Mouse (Mus musculus) heart, adult 11 months (tissue): Measurements from ENCODE around the gene Adgrv1.
A peak's percentile ranks its signal among the peaks of the same experiment; 100 is the strongest.

Experiments
- DNase-seq: peaks from one replicate; pipeline ENCODE4 v3.0.0; 2022

Adgrv1 gene

DNA sequence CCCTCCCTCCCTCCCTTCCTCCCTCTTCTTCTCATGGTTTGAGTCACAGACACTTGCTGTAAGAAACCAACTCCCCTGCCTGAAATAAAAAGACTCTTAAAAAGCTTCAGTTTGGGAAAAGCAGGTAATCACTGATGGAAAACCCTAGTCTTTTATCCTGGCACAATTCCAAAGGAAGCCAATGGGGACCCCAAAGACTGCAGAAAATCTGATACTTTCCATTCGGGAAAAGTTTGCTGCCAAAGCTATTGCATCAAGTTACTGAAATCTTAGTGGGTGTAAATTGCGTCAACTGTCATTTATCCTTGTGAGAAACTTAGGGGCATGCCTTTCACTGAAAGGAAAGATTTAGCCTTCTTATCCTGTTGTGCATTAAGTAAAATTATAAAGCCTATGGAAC, 398.9 kb downstream of the Adgrv1 start:
- no peak for DNase-seq

DNA sequence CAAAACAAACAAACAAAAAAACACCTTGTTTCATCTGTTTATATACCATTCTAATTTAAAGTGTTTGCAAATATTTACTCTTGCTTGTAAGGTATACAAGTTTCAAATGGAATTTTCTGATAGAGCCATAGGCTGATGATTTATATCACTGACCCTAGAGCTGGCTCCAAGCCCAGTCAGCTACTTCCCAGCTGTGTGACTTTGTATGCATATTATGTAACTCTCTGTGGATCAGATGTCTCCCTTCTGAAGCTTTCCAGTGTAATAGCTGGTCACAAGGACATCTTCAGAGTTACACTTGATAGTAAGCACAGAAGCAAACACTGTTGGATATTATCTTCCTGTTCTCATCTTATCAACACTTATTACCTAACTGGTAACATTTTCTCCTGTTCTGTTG, 400.1 kb downstream of the Adgrv1 start:
- peak; percentile 82 for DNase-seq

DNA sequence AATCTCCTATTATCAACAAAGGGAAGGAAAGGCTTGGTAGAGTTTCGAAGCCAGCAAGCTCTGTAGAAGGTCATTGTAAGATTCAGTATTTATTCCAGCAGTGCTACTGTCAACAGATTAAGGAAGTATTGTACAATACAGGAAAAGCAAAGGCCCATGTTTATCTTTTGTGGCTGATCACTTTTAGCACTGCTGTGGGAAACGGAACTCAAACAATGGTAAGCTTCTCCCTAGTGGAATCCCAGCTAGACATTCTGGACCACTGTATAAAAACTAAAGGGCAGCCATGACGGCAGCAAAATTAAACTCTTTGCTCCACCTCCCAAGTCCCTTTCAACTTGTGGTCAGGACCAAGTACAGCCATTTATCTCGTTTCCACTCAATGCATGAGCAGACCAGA, 402.8 kb downstream of the Adgrv1 start:
- peak; percentile 80 for DNase-seq

GRCm38 (mm10) chr13:81223768-81224167, 409.2 kb downstream of the Adgrv1 start:
- DNase-seq = no peak

GRCm38 (mm10) chr13:81222377-81222776, 410.6 kb downstream of the Adgrv1 start:
- DNase-seq = no peak

DNA sequence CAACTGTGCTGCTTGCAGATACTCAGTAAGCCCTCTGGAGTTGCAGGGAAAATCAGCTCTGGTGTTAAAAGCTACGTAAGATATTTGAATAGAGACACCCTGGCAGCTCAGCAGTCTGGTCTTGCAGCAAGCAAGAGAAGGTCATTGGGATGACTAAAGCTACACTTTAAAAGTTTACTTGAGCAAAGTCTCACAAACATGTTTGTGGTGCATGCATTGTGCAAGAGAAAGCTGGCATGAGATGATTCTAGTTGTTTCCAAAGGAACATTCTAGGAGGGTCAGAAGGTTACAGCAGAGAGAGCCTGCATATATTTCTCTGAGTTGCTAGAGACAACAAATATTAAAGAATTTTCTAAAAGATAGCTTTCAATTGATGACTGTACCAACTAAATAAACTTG, 421.5 kb downstream of the Adgrv1 start:
- peak; percentile 45 for DNase-seq

DNA sequence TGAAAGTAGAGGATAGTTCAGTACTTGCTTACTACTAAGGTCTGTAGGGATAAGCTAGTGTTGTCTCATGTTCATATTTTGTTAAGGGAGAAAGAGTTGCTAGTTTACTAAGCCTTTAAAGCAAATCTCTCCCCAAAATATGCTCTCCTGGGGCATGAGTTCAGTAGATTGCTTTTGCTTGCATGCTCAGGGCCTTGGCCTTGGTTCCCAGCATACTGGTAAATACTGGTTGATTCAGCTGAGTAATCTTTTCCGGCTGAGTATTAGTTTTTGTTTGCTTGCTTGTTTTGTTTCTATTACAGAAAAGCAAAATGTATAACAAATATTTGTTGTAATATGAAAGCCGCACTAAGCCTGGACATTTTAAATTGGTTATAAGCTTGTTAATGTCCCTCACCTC, 422.4 kb downstream of the Adgrv1 start:
- no peak for DNase-seq

GRCm38 (mm10) chr13:81209815-81210214, 423.1 kb downstream of the Adgrv1 start:
- DNase-seq = no peak

DNA sequence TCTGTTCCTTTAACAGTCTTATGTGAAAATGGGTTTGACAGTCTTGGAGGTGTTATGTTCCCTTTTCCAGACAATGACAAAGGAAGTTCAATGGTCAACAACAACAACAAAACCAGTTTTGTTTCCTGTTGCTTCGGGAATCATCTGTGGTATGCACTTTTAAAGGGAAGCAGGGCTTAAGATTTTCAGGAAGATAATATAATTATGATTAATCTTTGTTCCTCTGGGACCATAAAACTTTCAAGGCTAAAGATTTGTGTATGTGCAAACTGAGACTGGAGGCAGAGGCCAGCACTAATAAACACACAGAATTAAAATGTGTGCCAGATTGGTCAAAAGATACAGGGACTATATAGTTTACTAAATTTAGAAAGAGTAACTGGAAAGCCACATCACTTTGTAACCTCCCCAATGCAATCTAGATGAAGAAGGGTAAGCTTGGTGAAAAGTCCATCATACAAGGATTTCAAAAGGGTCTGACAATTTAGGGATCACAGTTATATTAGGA, 424.8 kb downstream of the Adgrv1 start:
- DNase-seq = no peak

DNA sequence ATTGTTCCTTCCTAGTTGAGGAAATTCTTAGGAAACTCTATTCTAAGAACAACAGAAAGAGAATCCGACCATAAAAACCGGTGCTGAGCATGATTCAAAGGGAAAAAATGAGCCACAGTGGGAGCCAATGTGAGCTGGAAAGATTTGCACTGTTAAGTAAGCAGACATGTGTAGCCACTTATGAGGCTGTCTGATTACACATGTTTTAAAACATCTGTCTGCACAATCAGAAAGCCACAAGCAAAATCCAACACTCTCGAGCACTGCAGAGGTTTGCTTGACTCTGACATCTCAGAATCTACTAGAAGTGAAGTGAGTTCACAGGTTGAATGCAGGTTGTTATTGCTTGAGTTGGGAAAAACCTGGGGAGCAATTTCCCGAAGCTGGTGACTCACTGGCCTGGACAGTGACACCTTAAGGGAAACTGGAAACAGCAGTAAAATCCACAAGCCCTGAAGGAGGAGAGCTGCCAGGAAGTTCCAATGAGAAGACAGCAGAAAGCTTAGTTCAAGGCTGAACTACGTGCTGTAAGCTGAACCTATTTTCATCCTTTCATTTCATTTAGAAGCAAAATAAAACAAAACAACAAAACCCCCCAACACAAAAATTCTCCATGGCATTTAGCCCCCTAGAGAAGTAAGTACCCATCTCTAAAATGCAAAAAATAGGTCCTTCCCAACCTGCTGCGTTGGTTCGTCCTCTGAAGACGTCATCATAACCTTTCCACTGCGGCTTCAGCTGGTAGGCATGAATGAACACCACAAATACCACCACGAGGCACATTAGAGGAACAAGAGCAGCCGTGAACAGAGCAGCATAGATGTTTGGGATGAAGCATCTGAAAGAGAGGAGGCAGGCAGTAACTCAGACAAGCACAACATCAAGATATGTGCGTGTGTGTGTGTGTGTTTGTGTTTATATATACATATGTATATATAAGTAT, 450.7 kb downstream of the Adgrv1 start:
- DNase-seq = peak; percentile 88

DNA sequence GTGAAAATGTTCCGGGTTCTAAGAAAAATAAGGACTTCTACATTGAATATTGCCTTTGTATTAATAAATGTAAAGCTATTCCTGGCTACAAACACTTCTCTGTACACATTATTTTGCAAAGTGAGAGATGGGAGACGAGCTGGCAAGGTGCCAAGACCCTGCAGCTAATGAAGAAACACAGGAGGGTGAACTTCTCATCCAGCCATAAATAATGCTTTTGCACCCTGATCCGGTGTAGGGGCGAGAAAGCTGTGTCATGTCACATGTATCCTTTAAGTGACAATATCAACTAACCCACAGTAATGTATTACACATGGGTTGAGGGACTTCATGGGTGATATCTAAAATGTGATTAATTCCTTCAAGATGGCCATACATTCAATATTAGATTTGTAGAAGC, 451.5 kb downstream of the Adgrv1 start:
- no peak for DNase-seq

- no peak for DNase-seq
Observed at GRCm38 (mm10) chr13:81176820-81177219, 456.1 kb downstream of the Adgrv1 start.

- no peak for DNase-seq
Observed at GRCm38 (mm10) chr13:81176071-81176470, 456.9 kb downstream of the Adgrv1 start.

- no peak for DNase-seq
Observed at GRCm38 (mm10) chr13:81171115-81171514, 461.8 kb downstream of the Adgrv1 start.

- DNase-seq = no peak
Observed at GRCm38 (mm10) chr13:81167450-81167849, 465.5 kb downstream of the Adgrv1 start.

DNA sequence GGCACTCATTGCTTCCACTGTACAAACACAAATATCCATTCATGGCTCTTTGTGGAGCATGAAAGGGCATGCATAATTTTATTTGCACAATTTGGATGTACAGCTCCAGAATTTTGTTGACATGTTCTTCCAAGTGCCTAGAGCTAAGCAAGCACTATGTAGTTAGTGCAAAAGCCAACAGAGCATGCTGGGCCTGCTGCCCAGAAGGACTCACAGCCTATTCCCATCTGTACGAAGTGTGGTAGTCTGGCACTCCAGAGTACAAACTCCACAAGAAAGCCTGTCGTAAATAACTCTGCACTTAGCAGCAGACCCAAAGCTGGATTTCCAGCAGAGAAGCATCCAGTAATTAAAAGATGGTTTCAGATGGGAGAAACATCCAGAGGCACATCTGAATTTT, 473.1 kb downstream of the Adgrv1 start:
- no peak for DNase-seq

DNA sequence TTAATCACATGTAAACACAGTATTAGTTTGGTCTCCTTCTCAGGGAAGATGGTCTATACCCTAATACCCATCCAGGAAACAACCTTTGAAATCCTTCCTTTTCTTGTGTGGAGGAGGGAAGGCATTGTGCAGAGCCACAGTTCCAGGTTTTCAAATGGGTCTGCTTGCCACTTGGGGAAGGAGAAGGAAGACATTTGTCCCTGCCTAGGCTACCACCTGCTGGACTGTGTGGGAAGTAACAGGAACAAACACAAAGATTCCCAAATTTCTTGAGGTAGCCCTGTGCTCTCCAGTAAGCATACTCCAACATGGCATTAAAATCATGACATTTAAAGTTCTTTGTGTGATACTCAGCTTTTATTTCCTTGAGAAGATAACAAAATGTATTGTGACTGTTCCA, 477.6 kb downstream of the Adgrv1 start:
- peak; percentile 90 for DNase-seq

DNA sequence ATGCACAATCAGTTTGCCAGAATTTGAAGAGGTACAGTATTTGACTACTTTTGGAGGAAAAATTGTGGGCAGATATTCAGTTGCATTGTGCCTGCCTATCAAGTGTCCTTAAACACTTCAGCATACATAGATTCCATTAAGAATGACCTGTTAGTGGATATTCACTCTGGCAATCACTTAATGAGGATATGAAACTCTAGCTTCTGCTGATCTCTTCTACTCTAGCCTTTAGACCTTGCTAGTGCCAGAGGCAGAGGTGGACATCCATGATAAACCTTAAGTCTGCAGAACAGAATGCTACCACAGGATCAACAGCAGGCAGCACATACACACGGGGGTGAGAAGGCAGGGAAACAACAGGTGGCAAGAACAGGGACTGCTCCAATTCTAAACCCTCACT, 488.5 kb downstream of the Adgrv1 start:
- DNase-seq = peak; percentile 31

- DNase-seq = peak; percentile 58
Observed at GRCm38 (mm10) chr13:81142268-81142884, 490.6 kb downstream of the Adgrv1 start.

DNA sequence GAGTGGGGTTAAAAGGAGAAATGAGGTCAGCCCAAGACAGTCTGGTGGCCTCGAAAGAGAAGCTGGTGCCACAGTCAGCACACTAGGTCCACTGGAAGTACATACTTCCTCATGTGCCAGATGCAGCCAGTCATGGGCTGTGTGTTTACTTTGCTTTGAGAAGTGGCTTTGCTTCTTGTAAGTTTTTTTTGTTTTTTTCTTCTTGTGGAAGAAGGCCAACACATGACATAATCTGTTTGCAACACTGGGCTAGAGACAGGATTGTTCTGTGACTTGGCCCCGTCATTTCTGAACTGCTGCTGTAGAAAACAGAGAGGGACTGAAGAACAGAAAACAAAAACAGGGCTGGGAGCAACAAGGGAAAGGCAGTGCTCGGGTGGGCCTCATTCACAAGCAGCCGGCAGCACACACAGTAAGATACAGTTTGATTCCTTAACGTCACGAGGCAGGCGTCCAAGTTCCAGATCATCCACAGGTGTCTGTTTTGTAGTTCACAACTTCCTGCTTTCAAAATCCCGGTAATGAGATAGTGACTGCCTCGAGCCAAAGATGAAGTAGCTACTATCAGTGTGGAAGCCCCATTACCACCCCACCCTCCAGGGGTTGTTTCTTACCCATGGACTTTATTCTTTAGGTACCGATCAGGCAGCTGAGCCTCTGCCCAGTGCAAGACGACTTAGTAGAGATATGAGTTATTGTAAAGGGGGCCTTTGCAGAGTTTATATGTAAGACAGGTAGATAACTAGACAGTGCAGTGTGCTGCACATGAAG, 496.1 kb downstream of the Adgrv1 start:
- peak; percentile 98 for DNase-seq

GRCm38 (mm10) chr13:81135953-81136352, 497.0 kb downstream of the Adgrv1 start:
- no peak for DNase-seq

- DNase-seq = peak; percentile 92
Observed at GRCm38 (mm10) chr13:81134412-81134811, 498.5 kb downstream of the Adgrv1 start.

GRCm38 (mm10) chr13:81133336-81133735, 499.6 kb downstream of the Adgrv1 start:
- DNase-seq = peak; percentile 85
